Mouse (Mus musculus): ENCODE results near the gene Plxdc1.
A peak's percentile ranks its signal among the peaks of the same experiment; 100 is the strongest.

Gene Plxdc1

GRCm38 (mm10) chr11:97915471-97915870 is 70.8 kb downstream of the Plxdc1 start:
- no peak for DNase-seq (ENCODE audit: low spot score)

- DNase-seq (ENCODE audit: low spot score), result no peak
Measured at GRCm38 (mm10) chr11:97913111-97913510, 73.1 kb downstream of the Plxdc1 start.

DNA sequence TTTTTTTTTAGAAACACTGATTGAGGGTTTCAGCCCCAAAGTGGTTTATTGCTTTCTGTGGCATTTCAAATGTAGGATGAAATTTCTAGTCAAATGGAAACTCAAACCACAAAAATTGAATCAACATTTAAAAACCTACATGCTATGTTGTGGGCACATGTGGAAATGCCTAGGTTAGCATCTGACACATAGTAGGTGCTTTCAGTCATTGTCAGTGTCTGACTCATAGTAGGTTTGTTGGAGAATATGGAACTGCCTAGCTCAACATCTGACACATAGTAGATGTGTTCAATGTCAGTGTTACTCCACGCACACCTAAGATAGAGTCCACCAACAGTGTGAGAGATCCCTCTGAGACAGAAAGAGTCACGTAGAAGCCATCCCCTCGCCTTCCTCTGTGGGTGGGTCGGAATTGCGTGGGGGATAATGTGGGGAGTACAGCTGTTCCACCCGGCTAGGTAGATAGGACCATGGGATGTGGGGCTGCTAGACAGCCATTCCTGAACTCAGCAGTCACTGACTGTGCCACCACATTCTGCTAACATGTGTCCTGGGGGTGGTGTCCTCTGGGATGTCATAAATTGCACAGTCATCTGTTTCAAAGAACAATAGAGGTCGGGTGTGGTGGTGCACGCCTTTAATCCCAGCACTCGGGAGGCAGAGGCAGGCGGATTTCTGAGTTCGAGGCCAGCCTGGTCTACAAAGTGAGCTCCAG is 77.5 kb downstream of the Plxdc1 start:
- no peak for DNase-seq (ENCODE audit: low spot score)

- no peak for DNase-seq (ENCODE audit: low spot score)
Measured at GRCm38 (mm10) chr11:97907935-97908334, 78.3 kb downstream of the Plxdc1 start.

GRCm38 (mm10) chr11:97906905-97907304 is 79.3 kb downstream of the Plxdc1 start:
- no peak for DNase-seq (ENCODE audit: low spot score)

- no peak for DNase-seq (ENCODE audit: low spot score)
Measured at GRCm38 (mm10) chr11:97905941-97906340, 80.3 kb downstream of the Plxdc1 start.

GRCm38 (mm10) chr11:97905540-97905939 is 80.7 kb downstream of the Plxdc1 start:
- no peak for DNase-seq (ENCODE audit: low spot score)

GRCm38 (mm10) chr11:97904801-97905200 is 81.4 kb downstream of the Plxdc1 start:
- DNase-seq (ENCODE audit: low spot score), result no peak

DNA sequence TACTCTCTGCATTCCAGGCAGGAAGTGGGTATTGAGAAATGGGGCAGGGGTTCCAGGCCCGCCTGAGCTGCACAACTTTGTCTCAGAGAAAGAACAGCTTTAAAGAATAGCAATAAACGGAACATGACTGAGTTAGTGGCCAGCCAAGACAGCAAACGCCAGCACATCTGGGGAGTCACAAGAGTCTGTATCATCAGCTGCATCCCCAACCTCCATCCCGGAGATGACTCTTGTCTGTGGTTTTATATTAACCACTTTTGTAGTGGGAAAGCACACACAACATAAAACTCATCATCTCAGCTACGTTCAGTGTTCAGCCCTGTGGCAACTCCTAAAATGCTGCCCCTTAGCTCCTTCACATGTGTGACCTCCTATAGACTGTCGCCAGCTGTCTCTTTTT is 84.4 kb downstream of the Plxdc1 start:
- DNase-seq (ENCODE audit: low spot score), result no peak

GRCm38 (mm10) chr11:97899822-97900221 is 86.4 kb downstream of the Plxdc1 start:
- DNase-seq (ENCODE audit: low spot score), result peak; percentile 63

GRCm38 (mm10) chr11:97897568-97898185 is 88.6 kb downstream of the Plxdc1 start:
- DNase-seq (ENCODE audit: low spot score), result no peak

DNA sequence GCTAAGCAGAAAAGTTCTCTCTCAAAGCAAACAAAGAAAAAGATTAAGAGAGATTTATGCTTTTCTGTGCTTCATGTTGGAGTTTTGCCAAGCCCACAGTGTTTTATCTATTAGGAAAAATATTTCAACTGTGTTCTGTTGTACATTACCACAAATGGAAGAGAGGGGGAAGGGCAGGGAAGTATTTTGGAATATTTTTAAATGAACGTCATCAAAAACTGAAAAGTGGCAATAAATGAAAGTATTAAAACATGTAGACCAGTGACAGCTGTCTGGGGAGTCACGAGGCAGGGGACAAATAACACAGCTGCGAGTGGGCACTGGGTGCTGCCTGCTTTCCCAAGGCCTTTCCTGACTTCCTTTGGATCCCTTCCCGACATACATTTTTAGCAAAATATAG is 89.6 kb downstream of the Plxdc1 start:
- no peak for DNase-seq (ENCODE audit: low spot score)

- no peak for DNase-seq (ENCODE audit: low spot score)
Measured at GRCm38 (mm10) chr11:97891821-97892220, 94.4 kb downstream of the Plxdc1 start.

- DNase-seq (ENCODE audit: low spot score), result no peak
Measured at GRCm38 (mm10) chr11:97885296-97885915, 100.8 kb downstream of the Plxdc1 start.

- DNase-seq (ENCODE audit: low spot score), result no peak
Measured at GRCm38 (mm10) chr11:97884601-97885185, 101.6 kb downstream of the Plxdc1 start.

DNA sequence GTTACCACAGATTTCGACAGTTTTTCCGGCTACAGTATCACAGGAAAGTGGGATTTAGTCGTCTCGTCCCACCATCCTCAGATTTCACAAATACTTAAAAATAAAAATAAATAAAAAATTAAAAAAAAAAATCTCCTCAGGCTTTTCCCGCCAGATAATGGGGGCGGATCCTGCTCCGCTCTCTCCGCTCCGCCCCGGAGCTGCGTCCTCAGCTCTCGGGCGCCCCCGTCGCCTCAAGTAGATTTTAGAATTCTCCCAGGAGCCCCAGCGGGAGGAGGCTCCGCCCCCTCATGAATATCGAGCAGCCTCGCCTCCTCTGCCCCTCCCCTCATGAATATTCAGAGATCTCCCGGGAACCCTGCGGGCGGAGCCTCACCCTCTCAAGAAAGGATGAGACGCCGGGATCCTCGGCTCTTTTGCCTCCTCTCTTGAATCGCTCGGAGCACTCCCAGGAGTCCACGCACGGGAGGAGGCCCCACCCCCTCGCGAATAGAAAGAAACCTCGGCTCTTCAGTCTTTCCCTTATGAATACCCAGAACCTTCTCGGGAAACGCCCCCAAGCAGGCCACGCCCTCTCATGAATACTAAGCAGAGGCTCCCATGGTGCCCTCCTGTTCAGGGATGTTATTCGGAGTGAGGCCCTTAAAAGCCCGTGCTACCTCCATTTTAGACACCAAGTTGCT is 102.2 kb downstream of the Plxdc1 start, which contains the start of gene Fbxo47:
TSS of gene Fbxo47 (minus strand) at position 237 of the 683 bp plus-strand sequence.
- DNase-seq (ENCODE audit: low spot score), result peak; percentile 74

GRCm38 (mm10) chr11:97883542-97883917 is 102.7 kb downstream of the Plxdc1 start:
- no peak for DNase-seq (ENCODE audit: low spot score)

- DNase-seq (ENCODE audit: low spot score), result no peak
Measured at GRCm38 (mm10) chr11:97880362-97880761, 105.9 kb downstream of the Plxdc1 start.

GRCm38 (mm10) chr11:97877341-97877740 is 108.9 kb downstream of the Plxdc1 start:
- DNase-seq (ENCODE audit: low spot score), result no peak

GRCm38 (mm10) chr11:97874396-97874795 is 111.8 kb downstream of the Plxdc1 start:
- DNase-seq (ENCODE audit: low spot score), result no peak
